Mouse (Mus musculus) liver, postnatal 0 days (tissue): ENCODE measurements around the gene Sap30.

ENCODE experiments used
- CTCF ChIP-seq: sonication (generic); IDR thresholded peaks from 2 replicates; pipeline ENCODE4 v1.5.1; 2016; ENCODE audit warnings: antibody characterized with exemption, low read depth
- EP300 ChIP-seq: IDR thresholded peaks from 2 replicates; pipeline ENCODE4 v1.6.1; 2016; ENCODE audit warnings: antibody characterized with exemption, low read depth, mild to moderate bottlenecking

DNA sequence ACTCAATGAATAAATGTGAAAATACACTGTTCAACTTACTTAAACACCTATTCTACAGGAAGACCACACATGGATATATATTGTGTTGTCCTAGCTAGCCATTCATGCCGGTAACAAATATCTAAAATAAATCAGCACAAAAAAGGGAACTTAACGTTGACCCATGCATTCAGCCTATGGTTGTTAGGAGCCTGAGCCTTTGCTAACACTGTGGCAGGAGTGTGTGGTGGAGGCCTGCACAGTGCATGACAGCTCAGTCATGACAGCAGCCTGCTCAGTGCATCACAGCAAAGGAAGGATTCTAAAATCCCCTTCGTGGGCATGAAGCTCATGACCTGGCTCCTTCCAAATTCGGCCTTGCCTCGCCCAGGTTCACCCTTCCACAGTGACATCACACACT, 46.1 kb downstream of the Sap30 start:
- no peak for TF ChIP-seq CTCF
- no peak for TF ChIP-seq EP300
